ENCODE assay signal across 19 mouse cellular contexts in the genomic region with DNA sequence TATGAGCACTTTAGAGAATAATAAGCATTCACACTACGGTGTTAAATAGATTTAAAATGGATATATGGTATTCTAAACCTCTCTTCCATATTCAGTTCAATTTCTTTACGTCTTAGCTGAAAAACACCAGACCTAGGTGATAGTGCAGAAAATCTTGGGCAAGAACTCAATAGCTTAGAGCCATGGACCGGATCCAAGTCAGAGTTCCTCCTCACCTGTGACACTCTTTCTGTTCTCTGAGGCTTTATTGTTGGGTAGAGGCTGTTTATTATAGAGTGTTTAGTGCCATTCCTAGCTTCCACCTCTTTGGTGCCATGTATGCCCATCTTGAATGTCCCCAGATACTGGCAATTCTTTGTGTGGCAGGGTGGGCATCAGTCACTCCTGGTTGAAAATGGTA. TPM values are rescaled to one million over a fixed set of nuclear protein-coding genes. Genes with fewer than 3 reads are reported as not detected.
"Had no signal": no experiment of that assay in that cellular context is flagged by ENCODE, and none has a peak within 500 bp of the region (broad histone marks: within the 10 kb centered on the region; RNA-seq: fewer than 3 reads in every experiment).

No protein-coding gene starts in this region.

- H3K27me3 ChIP-seq: neural tube, embryonic 13.5 days; neural tube, embryonic 15.5 days; stomach, embryonic 15.5 days had no signal

- H3K9ac ChIP-seq: neural tube, embryonic 13.5 days; neural tube, embryonic 15.5 days; stomach, embryonic 15.5 days had no signal

- H3K4me3 ChIP-seq: neural tube, embryonic 13.5 days; neural tube, embryonic 15.5 days; stomach, embryonic 15.5 days had no signal

- H3K4me2 ChIP-seq: neural tube, embryonic 13.5 days; neural tube, embryonic 15.5 days; stomach, embryonic 15.5 days had no signal

- DNase-seq: retina, postnatal 1 day; right cerebral cortex, adult 18-20 months; right cerebral cortex, postnatal 14 days; right cerebral cortex, postnatal 25 days; right cerebral cortex, postnatal 4 days; spleen, adult 18-20 months; thymus, adult 18-20 months; thymus, adult 2 months; thymus, postnatal 14 days; thymus, postnatal 25 days; thymus, postnatal 36 days; thymus, postnatal 4 days had no signal

- H3K4me1 ChIP-seq: neural tube, embryonic 13.5 days; neural tube, embryonic 15.5 days; stomach, embryonic 15.5 days had no signal

- H3K9me3 ChIP-seq: neural tube, embryonic 13.5 days; neural tube, embryonic 15.5 days; stomach, embryonic 15.5 days had no signal

- H3K27ac ChIP-seq: neural tube, embryonic 13.5 days; neural tube, embryonic 15.5 days; stomach, embryonic 15.5 days; stomach, postnatal 0 days had no signal

- H3K36me3 ChIP-seq: neural tube, embryonic 13.5 days; neural tube, embryonic 15.5 days; stomach, embryonic 15.5 days had no signal

RNA-seq across cellular contexts. Expression of gene Macc1, which starts 49.6 kb away (rescaled TPM):
- polyA plus RNA-seq: neural tube, embryonic 13.5 days; neural tube, embryonic 14.5 days; small intestine, adult 2 months; spleen, adult 2 months had no signal
